Mouse (Mus musculus) limb, embryonic 11.5 days (tissue): ENCODE results near the gene Klhl12. TPM values are rescaled to one million over a fixed set of nuclear protein-coding genes. Genes with fewer than 3 reads are reported as not detected.
"Not testable (repeated sequence)": the region's sequence is repeated elsewhere in the genome, so short reads cannot be mapped to it uniquely, and the experiment has no call there.

Source experiments
- ATAC-seq: fragments of 200-750 bp; cut with Nextera tagmentation; 2 replicates; pipeline ENCODE4 v1.8.0; 2017; ENCODE audit warnings: low read depth; ENCODE audit not compliant: insufficient number of reproducible peaks, low FRiP score, low TSS enrichment
- DNase-seq: peaks from one replicate; pipeline ENCODE4 v3.0.0-alpha.2; 2015; ENCODE audit warnings: low spot score
- H3K27ac ChIP-seq: fragments of 300-500 bp; sonication (generic); replicated peaks from 2 replicates; pipeline ENCODE4 v1.5.1; 2014; ENCODE audit warnings: low read depth, mild to moderate bottlenecking, low read length
- H3K27me3 ChIP-seq: fragments of 300-500 bp; sonication (generic); 2 replicates; pipeline ENCODE4 v1.6.1; 2014; ENCODE audit warnings: mild to moderate bottlenecking, low read length, mixed read lengths; ENCODE audit not compliant: control insufficient read depth, insufficient read depth
- H3K36me3 ChIP-seq: fragments of 300-500 bp; sonication (generic); 2 replicates; pipeline ENCODE4 v1.6.1; 2014; ENCODE audit warnings: mild to moderate bottlenecking, low read length, moderate library complexity, mixed read lengths; ENCODE audit not compliant: control insufficient read depth, insufficient read depth
- H3K4me1 ChIP-seq: fragments of 300-500 bp; sonication (generic); 2 replicates; pipeline ENCODE4 v1.6.1; 2014; ENCODE audit warnings: low read length, mixed read lengths; ENCODE audit not compliant: control insufficient read depth, insufficient read depth
- H3K4me2 ChIP-seq: fragments of 300-500 bp; sonication (generic); 2 replicates; pipeline ENCODE4 v1.6.1; 2014; ENCODE audit warnings: low read depth, mild to moderate bottlenecking, moderate library complexity; ENCODE audit not compliant: severe bottlenecking
- H3K4me3 ChIP-seq: fragments of 300-500 bp; sonication (generic); 2 replicates; pipeline ENCODE4 v1.5.1; 2014; ENCODE audit warnings: low read depth, low read length
- H3K9ac ChIP-seq: fragments of 300-500 bp; sonication (generic); 2 replicates; pipeline ENCODE4 v1.6.1; 2014; ENCODE audit warnings: mild to moderate bottlenecking, low read length
- H3K9me3 ChIP-seq: fragments of 300-500 bp; sonication (generic); 2 replicates; pipeline ENCODE4 v1.6.1; 2016; ENCODE audit warnings: low read length; ENCODE audit not compliant: control insufficient read depth
- WGBS: fragments of 180-500 bp; shearing (Covaris S2); extraction: QIAGEN DNeasy Blood & Tissue Kit; methylation state at CpG from one replicate; pipeline ENCODE4 v1.1.7; 2014; 5-methylcytosine and 5-hydroxymethylcytosine counted together
- polyA plus RNA-seq: library from polyadenylated mRNA; unstranded; fragments of >200 nt; fragmentation: Nextera tagmentation; extraction: Ambion mirVana; gene quantifications from 2 replicates; pipeline ENCODE4 v1.2.1, GENCODE M21; 2014

Klhl12 gene
- polyA plus RNA-seq, 1 experiment from 2014 or later: 37.3 TPM

- Histone ChIP-seq H3K27ac (no peak overlapping the region), H3K4me2 (peak overlapping the region; percentile 53), H3K36me3 (no peaks in the 10 kb centered on the region), H3K27me3 (peaks cover 7% of the 10 kb centered on the region), H3K4me1 (peaks cover 15% of the 10 kb centered on the region), H3K9ac (peak overlapping the region; percentile 41; the same call in 1 of the 2 replicates), H3K4me3 (peak overlapping the region; percentile 30), H3K9me3 (no peaks in the 10 kb centered on the region)
- ATAC-seq (no peak), DNase-seq (peak; percentile 65)
- WGBS: 2% methylated on average over 38 of the region's 38 CpGs
These were observed 58.1 kb downstream of the Klhl12 start for GRCm38 (mm10) chr1:134513312-134513860.

- H3K36me3 ChIP-seq: no peaks in the 10 kb centered on the region
- H3K4me1 ChIP-seq: peaks cover 15% of the 10 kb centered on the region
- no peaks in the 10 kb centered on the region for H3K9me3 ChIP-seq
- DNase-seq (no peak), ATAC-seq (no peak)
- H3K27me3 ChIP-seq: peaks cover 7% of the 10 kb centered on the region
- 50% methylated on average over 16 of the region's 16 CpGs for WGBS
- H3K4me2 ChIP-seq: peak overlapping the region; percentile 53; the same call in 1 of the 2 replicates
- H3K4me3 ChIP-seq: no peak overlapping the region
- no peak overlapping the region for H3K27ac ChIP-seq
- H3K9ac ChIP-seq: no peak overlapping the region
These were observed 58.7 kb downstream of the Klhl12 start for GRCm38 (mm10) chr1:134513876-134514590.

GRCm38 (mm10) chr1:134515891-134516290, 60.6 kb downstream of the Klhl12 start:
- H3K36me3 ChIP-seq: no peaks in the 10 kb centered on the region
- 91% methylated on average over 2 of the region's 2 CpGs for WGBS
- ATAC-seq (no peak), DNase-seq (no peak)
- peak overlapping the region; percentile 47 for H3K27ac ChIP-seq
- H3K27me3 ChIP-seq: peaks cover 7% of the 10 kb centered on the region
- peaks cover 15% of the 10 kb centered on the region for H3K4me1 ChIP-seq
- peak overlapping the region; percentile 4; the same call in 1 of the 2 replicates for H3K9ac ChIP-seq
- H3K4me3 ChIP-seq: no peak overlapping the region
- no peak overlapping the region for H3K4me2 ChIP-seq
- no peaks in the 10 kb centered on the region for H3K9me3 ChIP-seq

- Histone ChIP-seq H3K36me3 (no peaks in the 10 kb centered on the region), H3K4me3 (no peak overlapping the region), H3K4me1 (peaks cover 15% of the 10 kb centered on the region), H3K4me2 (no peak overlapping the region), H3K9me3 (no peaks in the 10 kb centered on the region), H3K27me3 (peaks cover 7% of the 10 kb centered on the region), H3K9ac (peak overlapping the region; percentile 27; the same call in 1 of the 2 replicates), H3K27ac (peak overlapping the region; percentile 47)
- ATAC-seq (peak; percentile 81), DNase-seq (peak; percentile 71)
- WGBS: 10% methylated on average over 4 of the region's 4 CpGs
These were observed 61.3 kb downstream of the Klhl12 start for GRCm38 (mm10) chr1:134516491-134517198.

- peaks cover 15% of the 10 kb centered on the region for H3K4me1 ChIP-seq
- H3K27me3 ChIP-seq, H3K9me3 ChIP-seq, H3K9ac ChIP-seq, ATAC-seq, H3K4me2 ChIP-seq, H3K27ac ChIP-seq, H3K36me3 ChIP-seq, DNase-seq, H3K4me3 ChIP-seq: not testable (repeated sequence)
- 96% methylated on average over 14 of the region's 14 CpGs for whole genome bisulfite sequencing
These were observed 62.5 kb downstream of the Klhl12 start for GRCm38 (mm10) chr1:134517841-134518240.

GRCm38 (mm10) chr1:134518677-134519076, 63.3 kb downstream of the Klhl12 start:
- peaks cover 13% of the 10 kb centered on the region for H3K4me1 ChIP-seq
- 15% methylated on average over 7 of the region's 7 CpGs for WGBS
- no peaks in the 10 kb centered on the region for H3K36me3 ChIP-seq
- no peaks in the 10 kb centered on the region for H3K27me3 ChIP-seq
- H3K4me2 ChIP-seq: no peak overlapping the region
- no peak overlapping the region for H3K27ac ChIP-seq
- ATAC-seq (no peak), DNase-seq (peak; percentile 77)
- no peak overlapping the region for H3K9ac ChIP-seq
- no peaks in the 10 kb centered on the region for H3K9me3 ChIP-seq
- no peak overlapping the region for H3K4me3 ChIP-seq

GRCm38 (mm10) chr1:134519201-134519600, 63.9 kb downstream of the Klhl12 start:
- not testable (repeated sequence) for H3K36me3 ChIP-seq, ATAC-seq, H3K9ac ChIP-seq, H3K9me3 ChIP-seq, H3K4me3 ChIP-seq, DNase-seq, H3K4me2 ChIP-seq, H3K27me3 ChIP-seq, H3K27ac ChIP-seq
- H3K4me1 ChIP-seq: peaks cover 13% of the 10 kb centered on the region
- 93% methylated on average over 5 of the region's 5 CpGs for WGBS

GRCm38 (mm10) chr1:134520001-134520721, 64.8 kb downstream of the Klhl12 start:
- peaks cover 13% of the 10 kb centered on the region for H3K4me1 ChIP-seq
- no peak overlapping the region for H3K9ac ChIP-seq
- H3K4me3 ChIP-seq: no peak overlapping the region
- H3K27ac ChIP-seq: no peak overlapping the region
- 83% methylated on average over 8 of the region's 8 CpGs for WGBS
- no peaks in the 10 kb centered on the region for H3K36me3 ChIP-seq
- H3K27me3 ChIP-seq: no peaks in the 10 kb centered on the region
- no peak overlapping the region for H3K4me2 ChIP-seq
- H3K9me3 ChIP-seq: no peaks in the 10 kb centered on the region
- ATAC-seq: no peak
- DNase-seq: no peak
